Mouse (Mus musculus) urinary bladder, postnatal 25 days (tissue): ENCODE measurements around the gene Dffa.
"Not testable (repeated sequence)": the region's sequence is repeated elsewhere in the genome, so short reads cannot be mapped to it uniquely, and the experiment has no call there.

Experiments
- DNase-seq: peaks from one replicate; pipeline ENCODE4 v3.0.0; 2022; ENCODE audit warnings: low spot score

Dffa gene

GRCm38 (mm10) chr4:149099369-149100017 is 4.5 kb upstream of the Dffa start, which contains the start of gene Pex14:
Gene Pex14, minus strand, starts transcription at chr4:149099876.
- DNase-seq = peak; percentile 86

- not testable (repeated sequence) for DNase-seq
Measured at GRCm38 (mm10) chr4:149100449-149100848, 3.5 kb upstream of the Dffa start.

GRCm38 (mm10) chr4:149101456-149101855 is 2.5 kb upstream of the Dffa start:
- no peak for DNase-seq

- not testable (repeated sequence) for DNase-seq
Measured at GRCm38 (mm10) chr4:149119978-149120562, 16.1 kb downstream of the Dffa start.

- DNase-seq = no peak
Measured at GRCm38 (mm10) chr4:149123432-149123831, 19.5 kb downstream of the Dffa start.

- DNase-seq = no peak
Measured at GRCm38 (mm10) chr4:149125341-149126114, 21.6 kb downstream of the Dffa start.

- DNase-seq = no peak
Measured at GRCm38 (mm10) chr4:149126115-149126509, 22.2 kb downstream of the Dffa start.

GRCm38 (mm10) chr4:149126663-149127062 is 22.7 kb downstream of the Dffa start, which contains the start of gene Cort:
Gene Cort, minus strand, starts transcription at chr4:149126763.
- no peak for DNase-seq

GRCm38 (mm10) chr4:149128467-149128866 is 24.5 kb downstream of the Dffa start:
- DNase-seq = no peak

GRCm38 (mm10) chr4:149131021-149131752 is 27.2 kb downstream of the Dffa start:
- DNase-seq = no peak

GRCm38 (mm10) chr4:149131789-149132565 is 28.0 kb downstream of the Dffa start:
- no peak for DNase-seq

- no peak for DNase-seq
Measured at GRCm38 (mm10) chr4:149133395-149133794, 29.4 kb downstream of the Dffa start.

- DNase-seq = no peak
Measured at GRCm38 (mm10) chr4:149136116-149136850, 32.3 kb downstream of the Dffa start.

GRCm38 (mm10) chr4:149136982-149137770 is 33.2 kb downstream of the Dffa start, which contains the start of gene Cenps:
Gene Cenps, minus strand, starts transcription at chr4:149137629.
- DNase-seq = peak; percentile 93

- no peak for DNase-seq
Measured at GRCm38 (mm10) chr4:149138515-149138914, 34.6 kb downstream of the Dffa start.

- DNase-seq = no peak
Measured at GRCm38 (mm10) chr4:149143594-149143993, 39.6 kb downstream of the Dffa start.

GRCm38 (mm10) chr4:149144459-149144858 is 40.5 kb downstream of the Dffa start:
- peak; percentile 69 for DNase-seq

GRCm38 (mm10) chr4:149145151-149145550 is 41.2 kb downstream of the Dffa start:
- no peak for DNase-seq

- DNase-seq = no peak
Measured at GRCm38 (mm10) chr4:149147528-149147927, 43.6 kb downstream of the Dffa start.

- no peak for DNase-seq
Measured at GRCm38 (mm10) chr4:149148084-149148483, 44.1 kb downstream of the Dffa start.
